Mouse (Mus musculus): ENCODE results near the gene Cat. TPM values are rescaled to one million over a fixed set of nuclear protein-coding genes. Genes with fewer than 3 reads are reported as not detected.

The Cat gene
- polyA plus RNA-seq, 1 experiment, result 62.1 TPM

DNA sequence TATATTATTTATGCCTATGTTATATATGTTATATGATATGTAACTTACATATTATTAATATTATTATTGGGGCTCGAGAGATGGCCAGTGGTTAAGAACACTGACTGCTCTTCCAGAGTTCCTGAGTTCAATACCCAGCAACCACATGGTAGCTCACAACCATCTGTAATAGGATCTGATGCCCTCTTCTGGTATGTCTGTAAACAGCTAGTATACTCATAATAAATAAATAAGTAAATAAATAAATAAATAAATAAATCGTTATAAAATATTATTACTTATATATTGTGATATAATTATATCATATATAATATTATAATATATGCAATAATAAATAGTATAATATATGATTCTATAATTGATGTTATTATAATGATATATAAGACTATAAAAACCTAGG, 8.8 kb downstream of the Cat start:
- TF ChIP-seq CTCF (IDR thresholded peaks at IDR 0.05; ENCODE audit: borderline replicate concordance, extremely low read depth, insufficient read depth, insufficient read length) (no peak), POLR2A (IDR thresholded peaks at IDR 0.05; ENCODE audit: borderline replicate concordance, extremely low read depth, insufficient read depth, insufficient read length, poor library complexity, severe bottlenecking) (no peak)
- no peak for DNase-seq (ENCODE audit: low read depth)

DNA sequence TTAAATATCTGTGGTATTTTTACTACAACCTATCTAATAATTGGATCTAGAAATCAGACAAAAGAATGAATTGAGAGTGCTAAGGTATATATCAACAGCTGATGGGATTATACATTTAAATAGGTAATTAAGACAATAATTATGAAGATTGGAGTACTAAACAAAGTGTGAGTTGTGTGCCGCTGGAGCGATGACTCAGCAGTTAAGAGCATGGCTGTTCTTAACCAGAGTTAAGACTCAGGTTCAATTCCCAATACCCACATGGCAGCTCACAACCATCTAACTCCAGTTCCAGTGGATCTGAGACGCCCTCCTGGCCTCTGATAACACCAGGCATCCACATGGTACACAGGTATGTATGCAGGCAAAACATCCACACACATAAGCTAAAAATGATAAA, 11.6 kb downstream of the Cat start:
- DNase-seq (ENCODE audit: low read depth), result no peak
- no peak for TF ChIP-seq POLR2A (IDR thresholded peaks at IDR 0.05; ENCODE audit: borderline replicate concordance, extremely low read depth, insufficient read depth, insufficient read length, poor library complexity, severe bottlenecking)
- no peak for TF ChIP-seq CTCF (IDR thresholded peaks at IDR 0.05; ENCODE audit: borderline replicate concordance, extremely low read depth, insufficient read depth, insufficient read length)

DNA sequence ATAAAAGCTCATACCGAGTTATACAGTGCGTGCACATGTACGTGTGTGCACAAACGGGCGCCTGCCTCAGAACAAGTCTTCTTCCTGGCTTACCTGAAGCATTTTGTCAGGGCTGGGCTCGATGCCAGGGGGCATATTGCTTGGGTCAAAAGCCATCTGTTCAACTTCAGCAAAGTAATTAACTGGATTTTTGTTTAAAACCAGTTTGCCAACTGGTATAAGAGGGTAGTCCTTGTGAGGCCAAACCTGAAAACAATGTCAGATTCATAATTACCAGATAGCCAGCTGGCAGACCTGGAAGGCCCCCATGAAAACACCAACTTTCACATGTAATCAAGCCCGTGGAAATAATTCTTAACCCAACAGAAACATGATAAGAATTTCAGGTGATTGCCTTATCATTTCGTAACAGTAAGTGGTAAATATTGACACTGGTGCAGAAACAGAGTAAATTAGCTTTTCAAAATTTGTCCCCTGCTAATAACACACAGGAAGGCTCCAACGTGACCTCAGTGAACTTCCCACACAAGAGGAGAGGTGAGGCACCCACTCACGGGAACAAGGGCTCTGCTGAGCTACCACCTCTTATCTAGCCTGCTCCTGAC, 17.9 kb downstream of the Cat start:
- TF ChIP-seq CTCF (IDR thresholded peaks at IDR 0.05; ENCODE audit: borderline replicate concordance, extremely low read depth, insufficient read depth, insufficient read length), result no peak
- no peak for TF ChIP-seq POLR2A (IDR thresholded peaks at IDR 0.05; ENCODE audit: borderline replicate concordance, extremely low read depth, insufficient read depth, insufficient read length, poor library complexity, severe bottlenecking)
- peak; percentile 11 for DNase-seq (ENCODE audit: low read depth)

DNA sequence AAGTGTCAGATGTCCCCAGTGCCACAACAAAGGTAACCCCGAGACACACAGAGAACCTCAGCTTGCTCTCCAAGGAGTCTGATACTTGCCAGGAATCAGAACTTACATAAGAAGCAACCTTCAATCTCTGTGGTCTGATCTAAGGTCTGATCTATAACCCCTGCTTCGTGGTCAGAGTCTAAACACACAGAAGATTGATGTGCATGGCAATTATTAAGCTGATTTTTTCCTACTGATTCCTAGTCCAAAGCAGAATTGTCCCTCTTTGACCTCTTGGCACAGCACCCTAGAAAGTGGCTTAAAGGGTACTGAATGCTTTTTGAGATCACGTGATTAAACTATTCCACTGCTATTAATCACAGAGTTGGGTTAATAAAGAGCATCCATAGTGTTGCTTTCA, 18.7 kb downstream of the Cat start:
- TF ChIP-seq POLR2A (IDR thresholded peaks at IDR 0.05; ENCODE audit: borderline replicate concordance, extremely low read depth, insufficient read depth, insufficient read length, poor library complexity, severe bottlenecking) (no peak), CTCF (IDR thresholded peaks at IDR 0.05; ENCODE audit: borderline replicate concordance, extremely low read depth, insufficient read depth, insufficient read length) (no peak)
- DNase-seq (ENCODE audit: low read depth), result no peak

DNA sequence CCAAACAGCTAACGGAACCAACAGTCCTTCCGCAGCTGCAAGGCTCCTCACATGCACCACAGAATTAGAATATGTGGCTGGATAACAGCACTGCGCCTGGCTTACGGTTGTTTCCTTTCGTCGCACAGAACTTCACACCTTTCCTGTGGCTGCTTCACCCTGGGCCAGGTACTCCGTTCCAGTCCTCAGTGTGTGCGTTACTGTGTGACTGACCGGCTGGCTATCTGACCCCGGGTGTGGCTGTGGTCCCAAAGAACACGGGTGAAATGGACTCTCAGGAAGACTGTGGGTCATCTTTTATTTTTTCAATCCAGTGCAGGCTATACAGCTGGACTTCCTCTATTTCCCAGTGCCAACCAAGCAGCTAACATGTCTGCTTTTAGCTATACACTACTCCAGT, 19.5 kb downstream of the Cat start:
- TF ChIP-seq POLR2A (IDR thresholded peaks at IDR 0.05; ENCODE audit: borderline replicate concordance, extremely low read depth, insufficient read depth, insufficient read length, poor library complexity, severe bottlenecking), result no peak
- no peak for TF ChIP-seq CTCF (IDR thresholded peaks at IDR 0.05; ENCODE audit: borderline replicate concordance, extremely low read depth, insufficient read depth, insufficient read length)

DNA sequence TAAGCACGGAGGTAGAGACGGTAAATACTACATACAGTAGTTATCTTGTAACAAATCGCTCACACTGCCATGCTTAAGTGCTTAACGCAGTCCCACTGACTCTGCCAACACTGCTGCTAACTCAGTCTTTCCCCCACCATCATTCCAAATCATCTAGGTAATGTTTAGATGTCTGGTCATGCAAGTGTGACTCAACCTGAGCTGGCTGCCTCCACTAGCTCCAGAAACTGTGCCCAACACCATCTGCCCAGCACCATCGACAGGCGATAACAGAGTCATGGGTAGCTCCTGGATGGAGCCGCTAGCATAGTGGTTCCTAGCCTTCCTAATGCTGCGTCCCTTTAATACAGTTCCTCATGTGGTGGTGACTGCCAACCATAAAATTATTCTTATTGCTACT, 20.4 kb downstream of the Cat start:
- TF ChIP-seq CTCF (IDR thresholded peaks at IDR 0.05; ENCODE audit: borderline replicate concordance, extremely low read depth, insufficient read depth, insufficient read length), result no peak
- TF ChIP-seq POLR2A (IDR thresholded peaks at IDR 0.05; ENCODE audit: borderline replicate concordance, extremely low read depth, insufficient read depth, insufficient read length, poor library complexity, severe bottlenecking), result no peak
- no peak for DNase-seq (ENCODE audit: low read depth)

More for the DNA sequence above, 19.5 kb downstream of the Cat start:
- DNase-seq (ENCODE audit: low read depth), result no peak

GRCm38 (mm10) chr2:103462746-103463145, 22.2 kb downstream of the Cat start:
- DNase-seq (ENCODE audit: low read depth), result no peak
- TF ChIP-seq CTCF (IDR thresholded peaks at IDR 0.05; ENCODE audit: borderline replicate concordance, extremely low read depth, insufficient read depth, insufficient read length), result no peak

DNA sequence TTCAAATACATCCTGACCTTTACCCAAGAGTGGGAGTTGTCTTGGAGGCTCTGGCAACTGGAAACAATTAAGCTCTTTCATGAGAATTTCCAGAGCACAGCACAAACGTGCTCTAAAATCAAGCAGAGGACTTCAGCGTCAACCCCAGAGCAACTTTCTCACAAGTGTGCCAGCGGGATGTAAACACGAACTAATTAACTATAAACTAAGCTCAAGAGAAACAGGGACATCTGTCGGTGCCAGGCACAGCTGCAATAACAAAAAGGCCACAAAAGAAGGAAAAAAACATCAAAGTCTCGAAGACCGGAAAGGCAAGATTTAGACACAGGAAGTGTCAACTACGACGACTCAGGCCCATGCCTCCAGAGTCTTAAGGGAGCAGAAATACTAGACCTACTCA, 23.2 kb downstream of the Cat start:
- peak; percentile 68 for DNase-seq (ENCODE audit: low read depth)
- no peak for TF ChIP-seq POLR2A (IDR thresholded peaks at IDR 0.05; ENCODE audit: borderline replicate concordance, extremely low read depth, insufficient read depth, insufficient read length, poor library complexity, severe bottlenecking)

- DNase-seq (ENCODE audit: low read depth), result no peak
- no peak for TF ChIP-seq CTCF (IDR thresholded peaks at IDR 0.05; ENCODE audit: borderline replicate concordance, extremely low read depth, insufficient read depth, insufficient read length)
- TF ChIP-seq POLR2A (IDR thresholded peaks at IDR 0.05; ENCODE audit: borderline replicate concordance, extremely low read depth, insufficient read depth, insufficient read length, poor library complexity, severe bottlenecking), result no peak
Observed at GRCm38 (mm10) chr2:103461210-103461609, 23.8 kb downstream of the Cat start.

DNA sequence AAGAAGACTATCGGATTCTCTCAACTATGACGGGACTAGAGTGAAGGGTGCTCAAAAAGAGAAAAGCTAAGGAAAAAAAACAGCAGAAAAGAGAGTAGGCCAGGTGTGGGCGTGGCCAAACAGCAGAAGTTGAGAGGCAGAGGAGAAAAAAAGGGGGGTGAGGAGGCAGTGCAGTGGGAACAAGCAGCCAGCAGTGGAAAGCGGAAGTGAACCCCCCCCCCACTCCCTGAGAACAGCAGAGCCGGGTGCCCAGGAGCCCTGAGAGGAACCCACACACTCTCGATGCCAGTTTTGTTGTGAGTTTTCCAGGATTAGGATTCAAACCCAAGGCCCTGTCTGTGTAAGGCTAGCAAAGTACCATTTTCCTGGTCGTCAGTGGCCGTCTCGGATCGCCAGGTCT, 25.9 kb downstream of the Cat start:
- DNase-seq (ENCODE audit: low read depth), result no peak
- TF ChIP-seq POLR2A (IDR thresholded peaks at IDR 0.05; ENCODE audit: borderline replicate concordance, extremely low read depth, insufficient read depth, insufficient read length, poor library complexity, severe bottlenecking) (no peak), CTCF (IDR thresholded peaks at IDR 0.05; ENCODE audit: borderline replicate concordance, extremely low read depth, insufficient read depth, insufficient read length) (no peak)

- TF ChIP-seq CTCF (IDR thresholded peaks at IDR 0.05; ENCODE audit: borderline replicate concordance, extremely low read depth, insufficient read depth, insufficient read length) (no peak), POLR2A (IDR thresholded peaks at IDR 0.05; ENCODE audit: borderline replicate concordance, extremely low read depth, insufficient read depth, insufficient read length, poor library complexity, severe bottlenecking) (no peak)
- DNase-seq (ENCODE audit: low read depth), result peak; percentile 18
Observed at GRCm38 (mm10) chr2:103457628-103458027, 27.3 kb downstream of the Cat start.

DNA sequence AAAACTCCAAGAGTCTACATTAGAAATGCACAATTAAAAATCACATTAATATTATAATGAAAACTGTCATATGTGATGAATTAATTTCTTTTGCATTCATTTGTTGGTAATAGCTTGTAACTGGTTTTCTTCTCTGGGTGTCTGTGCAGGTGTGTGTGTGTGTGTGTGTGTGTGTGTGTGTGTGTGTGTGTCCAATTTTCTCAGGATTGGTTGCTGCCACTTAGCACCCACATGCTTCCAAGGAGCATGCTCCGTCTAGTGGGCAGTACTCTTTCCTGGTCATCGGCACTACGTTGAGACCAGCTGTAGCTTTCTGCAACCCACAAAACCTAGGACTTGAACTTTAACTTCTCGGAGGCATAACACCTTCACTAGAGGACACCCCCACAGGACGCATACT, 27.9 kb downstream of the Cat start:
- DNase-seq (ENCODE audit: low read depth), result no peak
- TF ChIP-seq CTCF (IDR thresholded peaks at IDR 0.05; ENCODE audit: borderline replicate concordance, extremely low read depth, insufficient read depth, insufficient read length), result no peak
- TF ChIP-seq POLR2A (IDR thresholded peaks at IDR 0.05; ENCODE audit: borderline replicate concordance, extremely low read depth, insufficient read depth, insufficient read length, poor library complexity, severe bottlenecking), result no peak

- peak; percentile 88 for DNase-seq (ENCODE audit: low read depth)
- peak; percentile 98 for TF ChIP-seq CTCF (IDR thresholded peaks at IDR 0.05; ENCODE audit: borderline replicate concordance, extremely low read depth, insufficient read depth, insufficient read length)
- no peak for TF ChIP-seq POLR2A (IDR thresholded peaks at IDR 0.05; ENCODE audit: borderline replicate concordance, extremely low read depth, insufficient read depth, insufficient read length, poor library complexity, severe bottlenecking)
Observed at GRCm38 (mm10) chr2:103456646-103457045, 28.3 kb downstream of the Cat start.

Data from brain, embryonic 14.5 days (tissue).